Mouse (Mus musculus): ENCODE data around the gene Dpagt1.

The Dpagt1 gene

DNA sequence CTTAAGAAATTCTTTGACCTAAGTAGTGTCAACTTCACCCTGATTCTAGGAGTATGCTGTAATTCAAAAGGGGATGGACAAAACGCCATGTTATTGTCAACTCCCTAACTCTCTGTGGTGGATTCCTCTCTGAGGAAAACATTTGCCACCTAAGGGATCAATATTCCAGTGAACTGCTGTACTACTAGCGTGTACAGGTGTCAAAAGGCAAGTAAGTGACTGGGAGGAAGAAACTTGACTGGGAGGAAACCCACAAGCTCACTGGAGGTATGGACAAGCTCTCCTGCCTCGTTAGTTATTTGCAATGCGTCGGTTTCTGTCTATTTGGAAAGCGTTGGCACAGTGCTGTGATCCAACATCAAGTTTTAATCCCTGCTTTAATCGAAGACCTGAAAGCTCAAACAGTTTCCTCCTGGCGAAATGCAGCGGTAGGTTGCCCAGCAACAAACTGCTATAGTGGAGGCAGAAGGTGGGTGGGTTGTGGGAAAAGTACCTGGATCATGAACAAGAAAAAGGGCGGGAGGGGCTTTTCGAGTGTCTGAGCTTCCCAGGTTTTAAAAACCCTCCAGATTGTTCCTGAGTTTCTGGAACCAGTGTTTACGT lies at the start of gene Dpagt1:
Dpagt1 (plus strand) TSS at position 252 of the 603 bp plus-strand sequence.
- in situ Hi-C loops (cut with MboI, MseI), result no loop called here

DNA sequence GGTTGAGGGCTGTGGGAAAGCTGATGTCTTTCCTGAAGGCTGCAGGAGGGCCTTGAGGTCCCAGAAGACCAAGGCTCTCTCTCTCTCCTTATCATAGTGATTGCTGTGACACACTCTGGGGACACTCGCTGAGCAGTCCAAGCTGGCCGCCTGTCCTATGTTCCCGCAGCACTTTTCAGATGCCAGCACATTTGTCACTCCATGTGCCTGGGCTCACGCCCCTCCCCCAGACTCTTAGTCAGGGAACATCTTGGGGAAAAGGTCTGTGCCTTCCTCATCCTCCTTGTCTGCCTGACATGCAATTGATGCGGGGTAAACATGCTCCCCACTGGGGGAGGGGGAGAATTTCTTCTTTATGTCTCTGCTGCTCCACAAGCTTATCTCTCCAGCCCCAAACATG lies 42.6 kb upstream of the Dpagt1 start:
- in situ Hi-C loops (cut with MboI, MseI), result no loop called here

DNA sequence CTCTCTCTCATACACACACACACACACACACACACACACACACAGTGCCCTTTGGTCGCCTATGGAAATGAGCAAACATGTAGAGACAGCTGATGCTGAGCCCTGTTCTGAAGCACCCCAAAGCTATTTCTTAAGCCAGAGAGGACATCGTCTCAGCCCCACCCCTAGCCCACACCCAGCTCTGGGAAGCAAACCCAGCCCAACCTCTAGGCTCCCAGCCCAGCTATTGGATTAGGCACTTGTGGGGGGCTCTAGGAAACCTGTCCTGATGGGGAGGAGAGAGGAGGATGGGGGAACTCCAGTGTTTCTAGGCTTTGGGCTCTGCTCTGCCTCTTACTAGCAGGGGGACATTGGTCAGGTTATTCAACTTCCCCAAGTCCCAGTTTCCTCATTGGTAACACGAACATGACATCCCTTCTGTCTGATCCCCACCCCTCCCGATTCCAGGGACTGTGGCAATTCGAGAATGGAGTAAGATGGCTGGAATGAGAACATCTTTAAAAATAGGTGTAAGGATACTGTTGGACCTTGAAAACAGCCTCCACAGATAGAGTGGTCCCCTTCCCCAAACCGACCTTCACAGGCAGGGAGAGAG lies 39.5 kb upstream of the Dpagt1 start:
- in situ Hi-C loops (cut with MboI, MseI), result no loop called here

DNA sequence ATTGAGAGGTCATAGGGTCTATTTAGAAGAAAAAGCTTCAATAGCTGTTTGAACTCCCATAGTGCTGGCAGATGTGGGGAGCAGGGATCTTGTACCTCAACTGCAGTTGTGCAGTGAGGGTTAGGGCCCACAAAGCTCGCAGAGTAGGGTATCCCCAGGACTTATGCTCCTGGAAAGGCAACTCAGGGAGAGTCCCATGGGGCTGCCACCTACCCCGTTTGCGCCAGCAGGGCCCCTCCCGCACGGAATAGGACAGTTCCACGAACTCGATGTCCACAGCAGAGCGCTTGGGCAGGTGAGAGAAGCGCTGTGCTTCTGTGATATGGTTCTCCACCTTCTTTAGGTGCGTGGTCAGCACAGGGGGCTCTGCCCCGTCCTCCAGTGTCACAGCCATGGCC lies 38.8 kb upstream of the Dpagt1 start:
- in situ Hi-C loops (cut with MboI, MseI), result no loop called here

DNA sequence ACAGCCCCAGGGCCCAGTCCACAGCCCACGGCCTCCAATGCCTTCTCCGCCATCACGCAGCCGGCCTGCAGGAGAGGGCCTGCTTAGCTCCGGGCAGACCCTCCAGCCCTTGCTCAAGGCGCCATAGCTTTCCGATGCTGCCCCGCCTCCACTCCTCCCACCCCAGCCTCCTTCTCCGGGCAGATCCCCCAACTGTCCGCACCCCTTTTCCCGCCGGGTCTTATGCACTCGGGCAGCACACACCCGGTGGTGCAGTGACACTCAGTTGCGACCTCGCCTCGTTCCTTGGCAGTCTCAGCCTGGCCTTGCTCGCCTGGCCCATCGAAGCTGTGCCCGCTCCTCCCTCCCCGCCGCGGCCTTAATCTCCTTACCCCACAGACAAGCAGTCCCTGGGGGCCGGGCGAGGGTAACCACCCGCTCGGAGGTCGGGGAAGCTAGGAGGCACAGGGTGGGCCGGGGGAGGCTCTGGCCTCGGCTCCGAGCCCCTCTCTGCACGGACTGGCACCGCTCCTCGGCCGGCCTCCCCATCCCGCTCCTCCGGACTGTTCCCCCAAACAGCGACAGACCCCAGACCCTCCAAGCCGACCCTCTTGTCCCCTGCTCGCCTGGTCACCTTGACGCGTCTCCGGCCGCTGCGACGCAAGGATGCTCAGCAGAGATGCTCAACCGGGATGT lies 38.3 kb upstream of the Dpagt1 start:
- in situ Hi-C loops (cut with MboI, MseI), result no loop called here

DNA sequence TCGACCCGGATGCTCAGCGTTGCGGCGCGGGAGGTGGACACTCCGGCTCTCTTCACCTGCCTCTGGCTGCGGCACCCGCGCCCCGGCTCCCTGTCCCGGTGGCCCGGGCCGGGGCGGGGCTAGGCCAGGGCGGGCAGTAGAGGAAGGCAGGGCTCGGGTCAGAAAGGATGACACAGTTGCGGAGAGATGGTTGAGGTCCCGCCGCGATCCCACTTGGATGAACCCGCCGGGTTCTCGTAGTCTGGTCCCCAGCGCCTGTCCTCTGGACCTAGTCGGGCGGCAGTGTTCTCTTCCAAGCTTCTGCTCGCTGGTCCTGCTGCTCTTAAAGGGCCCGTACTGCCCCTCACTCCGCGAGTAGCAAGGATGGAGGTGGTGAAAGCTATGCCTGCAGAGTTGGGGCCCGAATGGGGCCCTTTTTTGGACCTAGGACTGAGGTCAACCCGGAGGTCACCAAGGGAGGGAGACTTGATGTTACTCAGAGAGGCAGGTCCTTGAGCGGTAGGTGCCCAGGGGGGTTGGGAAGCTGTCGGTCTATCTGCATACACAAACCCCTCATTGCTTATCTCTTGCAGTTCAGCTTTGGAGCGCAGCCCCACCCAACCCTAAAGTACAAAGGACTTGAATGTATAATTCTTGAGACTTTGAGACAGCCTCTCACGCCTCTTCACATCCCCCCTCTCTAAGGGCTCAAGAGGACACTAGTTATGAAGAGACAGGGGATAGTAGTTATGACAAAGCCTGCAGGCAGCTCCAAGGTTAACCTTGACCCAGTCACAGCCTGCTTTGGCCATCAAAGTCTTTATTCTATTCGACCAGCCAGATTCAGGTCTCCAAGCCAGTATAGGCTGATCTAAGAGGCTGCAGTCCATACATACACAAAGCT lies 37.5 kb upstream of the Dpagt1 start, which contains the start of gene Abcg4:
Abcg4 (minus strand) TSS at position 540 of the 883 bp plus-strand sequence.
- in situ Hi-C loops (cut with MboI, MseI), result no loop called here

DNA sequence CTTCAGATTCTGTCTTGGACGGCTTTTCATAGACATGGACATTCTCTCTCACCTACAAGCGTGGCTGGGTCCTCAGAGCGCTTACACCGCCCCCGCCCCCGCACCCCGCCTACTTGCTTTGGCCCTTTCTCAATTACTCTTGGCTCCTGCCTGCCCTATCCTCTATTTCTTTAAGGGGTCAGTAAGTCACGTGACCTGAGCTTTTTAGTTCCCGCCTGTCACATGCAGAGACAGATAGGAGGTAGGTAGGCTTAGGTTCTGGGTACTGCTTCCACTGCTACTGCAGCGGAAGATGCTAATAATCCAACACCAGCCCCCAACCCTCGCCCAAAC lies 36.9 kb upstream of the Dpagt1 start:
- in situ Hi-C loops (cut with MboI, MseI), result no loop called here

DNA sequence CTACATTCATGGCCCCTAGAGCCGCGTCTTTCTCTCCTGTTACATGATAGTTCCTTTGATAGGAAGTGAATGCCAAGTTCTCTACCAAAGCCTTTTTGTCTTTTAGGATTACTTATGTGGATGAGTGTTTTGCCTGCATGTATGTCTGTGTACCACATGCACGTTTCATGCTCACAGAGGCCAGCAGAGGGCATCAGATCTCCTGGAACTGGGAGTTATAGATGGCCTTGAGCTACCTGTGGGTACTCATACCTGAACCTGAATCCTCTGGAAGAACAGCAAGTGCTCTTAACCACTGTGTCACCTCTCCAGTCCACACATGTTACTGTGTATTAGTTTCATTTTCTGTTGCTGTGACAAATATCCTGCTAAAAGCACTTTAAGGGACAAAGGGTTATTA lies 33.3 kb upstream of the Dpagt1 start:
- in situ Hi-C loops (cut with MboI, MseI), result no loop called here

DNA sequence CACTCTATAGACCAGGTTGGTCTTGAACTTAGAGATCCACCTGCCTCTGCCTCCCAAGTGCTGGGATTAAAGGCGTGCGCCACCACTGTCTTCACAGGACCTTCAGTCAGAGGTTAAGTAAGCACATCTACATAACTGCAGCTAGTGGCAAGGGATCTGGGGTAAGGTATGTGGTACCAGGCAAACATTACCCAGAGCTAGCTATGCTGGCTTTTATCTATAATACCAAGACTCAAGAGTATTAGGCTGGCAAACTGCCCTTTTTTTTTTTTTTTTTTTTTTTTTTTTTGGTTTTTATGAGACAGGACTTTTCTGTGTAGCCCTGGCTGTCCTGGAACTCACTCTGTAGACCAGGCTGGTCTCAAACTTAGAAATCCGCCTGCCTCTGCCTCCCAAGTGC lies 25.8 kb upstream of the Dpagt1 start:
- in situ Hi-C loops (cut with MboI, MseI), result loop anchor here in 1 of 2 experiments (10.0 kb wide), 1 partner anchor 1865 kb away; no protein-coding TSS in a partner anchor

DNA sequence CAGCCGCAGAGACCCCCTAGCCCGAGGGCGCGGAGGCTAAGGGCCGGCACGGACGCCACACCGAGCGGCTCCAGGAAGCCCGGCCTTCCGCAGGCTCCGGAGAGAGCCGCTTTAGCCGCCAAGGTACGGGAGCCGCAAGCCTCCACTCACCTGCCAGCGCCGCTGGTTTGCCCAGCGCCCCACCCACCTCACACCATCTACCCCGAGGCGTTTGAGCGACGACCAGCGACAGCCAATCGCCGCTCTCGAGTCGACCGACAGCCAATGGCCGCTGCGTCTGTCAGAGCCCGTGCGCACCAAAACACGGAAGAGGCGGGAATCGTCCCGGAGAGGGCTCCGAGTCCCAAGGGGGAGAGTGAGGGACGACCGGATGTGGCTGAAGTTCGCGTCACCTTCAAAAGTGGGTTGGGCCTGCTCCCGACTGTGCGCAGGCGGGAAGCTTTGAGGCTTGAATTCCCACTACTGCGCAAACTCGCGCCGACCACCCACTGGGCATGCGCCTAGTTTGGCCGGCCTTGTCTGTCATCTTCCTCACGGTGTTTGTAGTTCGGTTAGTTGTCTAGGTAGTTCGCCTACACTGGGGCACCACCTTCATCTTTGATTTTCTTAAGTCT lies 20.2 kb upstream of the Dpagt1 start, which contains the start of gene Hinfp:
Hinfp (minus strand) TSS at position 206 of the 614 bp plus-strand sequence.
- in situ Hi-C loops (cut with MboI, MseI), result loop anchor here in 1 of 2 experiments (10.0 kb wide), 1 partner anchor 1871 kb away; no protein-coding TSS in a partner anchor

DNA sequence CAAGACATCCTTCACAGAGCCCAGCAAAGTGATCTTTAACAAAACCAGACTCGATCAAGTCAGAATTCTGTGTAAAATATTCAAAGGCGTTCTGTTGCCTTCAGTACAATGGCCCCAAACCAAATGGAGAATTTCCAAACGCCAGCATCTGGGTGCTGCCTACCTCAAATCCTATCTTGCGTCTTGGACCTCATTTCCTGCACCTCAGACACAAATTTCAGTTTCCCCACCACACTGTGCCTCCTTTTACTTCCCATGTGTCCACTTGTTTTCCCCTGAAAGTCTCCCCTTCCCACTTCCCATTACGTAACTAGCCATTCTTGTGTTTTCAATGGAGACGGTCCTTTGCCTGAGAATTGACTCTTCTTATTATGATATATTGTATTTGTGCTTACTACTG lies 19.3 kb upstream of the Dpagt1 start:
- in situ Hi-C loops (cut with MboI, MseI), result loop anchor here in 1 of 2 experiments (10.0 kb wide), 1 partner anchor 1872 kb away; no protein-coding TSS in a partner anchor

DNA sequence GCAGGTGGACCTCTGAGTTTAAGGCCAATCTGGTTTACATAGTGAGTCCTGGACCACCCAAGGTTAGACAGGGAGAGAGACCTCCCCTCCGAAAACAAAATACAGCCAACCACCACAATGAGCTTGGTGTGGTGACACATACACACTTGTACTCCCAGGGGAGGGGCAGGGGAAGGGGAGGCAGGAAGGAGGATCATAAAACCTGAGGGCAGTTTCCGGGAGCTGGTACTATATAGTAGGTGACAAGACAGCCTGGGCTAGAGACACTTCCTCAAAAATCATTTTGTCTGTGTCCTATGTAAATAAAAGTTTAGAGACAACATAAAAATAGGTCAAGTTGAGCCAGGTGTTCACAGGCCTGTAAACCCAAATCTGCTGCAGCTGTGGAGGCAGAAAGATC lies 18.6 kb upstream of the Dpagt1 start:
- in situ Hi-C loops (cut with MboI, MseI), result loop anchor here in 1 of 2 experiments (10.0 kb wide), 1 partner anchor 1872 kb away; no protein-coding TSS in a partner anchor

DNA sequence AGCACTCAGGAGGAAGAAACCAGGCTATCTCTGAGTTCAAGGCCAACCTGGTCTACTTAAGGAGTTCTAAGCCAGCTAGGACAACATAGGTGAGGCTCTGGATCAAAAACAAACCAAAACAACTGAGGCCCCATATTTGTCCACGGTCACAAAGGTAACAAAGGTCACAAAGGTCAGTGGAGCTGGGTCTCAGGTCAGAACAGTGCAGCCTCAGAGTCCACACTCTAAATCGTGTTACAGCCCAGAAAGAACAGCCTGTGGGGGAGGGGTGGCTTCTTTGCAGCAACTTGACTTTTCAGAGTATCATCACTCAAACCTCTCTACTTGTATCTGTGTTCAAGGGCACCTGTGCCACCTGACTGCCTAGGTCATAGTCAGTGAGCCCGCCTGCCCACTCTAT lies 16.1 kb upstream of the Dpagt1 start:
- in situ Hi-C loops (cut with MboI, MseI), result loop anchor here in 1 of 2 experiments (10.0 kb wide), 1 partner anchor 1875 kb away; no protein-coding TSS in a partner anchor

DNA sequence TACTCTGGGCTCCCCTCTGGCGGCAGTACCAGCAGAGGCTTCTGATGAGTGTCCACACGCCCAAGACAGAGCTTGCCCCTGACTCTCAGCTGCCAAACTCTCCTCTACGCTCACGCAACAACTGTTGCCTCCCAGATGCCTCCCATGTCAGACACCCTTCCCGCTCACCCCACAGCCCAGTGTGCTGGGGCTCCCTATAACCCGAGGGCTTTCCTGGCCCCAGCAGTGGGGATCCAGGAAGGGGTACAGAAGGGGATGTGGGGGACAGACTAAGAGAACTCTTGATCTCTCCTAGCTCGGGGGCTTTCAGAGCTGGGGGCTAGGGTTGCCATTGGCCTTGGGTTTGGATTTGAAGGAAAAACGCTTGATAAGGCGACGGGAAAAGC lies 15.1 kb upstream of the Dpagt1 start:
- in situ Hi-C loops (cut with MboI, MseI), result no loop called here

DNA sequence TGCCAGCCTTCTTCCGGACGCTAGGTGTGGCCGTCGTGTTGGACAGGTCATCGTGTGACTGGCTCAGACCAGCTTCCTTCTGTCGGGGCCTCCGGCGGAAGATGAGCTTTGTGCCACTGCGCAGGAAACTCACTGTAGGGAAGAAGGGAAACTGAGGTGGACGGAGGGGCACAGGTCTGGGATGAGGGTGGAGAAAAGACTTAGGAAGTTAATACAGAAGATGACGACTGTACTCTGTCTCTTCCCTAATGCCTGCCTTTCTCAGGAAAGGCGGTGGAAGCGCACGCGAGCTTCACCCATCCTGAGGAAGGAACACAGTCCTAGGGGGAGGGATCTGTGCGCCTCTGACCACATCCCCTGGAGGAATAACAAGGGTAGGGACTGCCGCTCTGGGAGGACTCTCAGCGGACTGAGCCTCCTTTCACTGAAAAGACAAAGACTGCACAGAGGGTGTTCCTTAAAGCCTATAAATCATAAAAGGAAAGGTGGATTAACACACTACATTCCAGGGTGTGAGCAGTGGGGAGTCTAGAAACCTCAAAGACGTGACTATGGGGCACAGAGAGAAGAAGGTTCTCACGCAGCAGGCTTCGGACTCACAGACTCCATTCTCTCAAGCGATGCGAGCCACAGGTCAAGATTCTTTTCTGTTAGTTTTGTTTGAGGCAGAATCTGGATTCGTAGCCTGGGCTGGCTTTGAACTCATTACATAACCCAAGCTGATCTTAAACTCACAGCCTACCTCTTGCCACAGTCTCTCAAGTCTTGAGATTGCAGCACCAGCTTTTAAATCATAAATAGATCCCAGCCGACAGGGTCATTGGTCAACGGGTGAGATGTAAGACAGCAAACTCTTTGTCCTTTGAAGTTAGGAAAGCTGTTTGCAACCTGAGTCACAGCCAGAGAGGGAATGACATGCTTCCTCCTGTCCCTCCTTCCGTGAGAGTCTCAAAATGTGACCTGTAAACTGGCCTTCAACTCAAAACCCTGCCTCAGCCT lies 14.4 kb upstream of the Dpagt1 start:
- in situ Hi-C loops (cut with MboI, MseI), result no loop called here

DNA sequence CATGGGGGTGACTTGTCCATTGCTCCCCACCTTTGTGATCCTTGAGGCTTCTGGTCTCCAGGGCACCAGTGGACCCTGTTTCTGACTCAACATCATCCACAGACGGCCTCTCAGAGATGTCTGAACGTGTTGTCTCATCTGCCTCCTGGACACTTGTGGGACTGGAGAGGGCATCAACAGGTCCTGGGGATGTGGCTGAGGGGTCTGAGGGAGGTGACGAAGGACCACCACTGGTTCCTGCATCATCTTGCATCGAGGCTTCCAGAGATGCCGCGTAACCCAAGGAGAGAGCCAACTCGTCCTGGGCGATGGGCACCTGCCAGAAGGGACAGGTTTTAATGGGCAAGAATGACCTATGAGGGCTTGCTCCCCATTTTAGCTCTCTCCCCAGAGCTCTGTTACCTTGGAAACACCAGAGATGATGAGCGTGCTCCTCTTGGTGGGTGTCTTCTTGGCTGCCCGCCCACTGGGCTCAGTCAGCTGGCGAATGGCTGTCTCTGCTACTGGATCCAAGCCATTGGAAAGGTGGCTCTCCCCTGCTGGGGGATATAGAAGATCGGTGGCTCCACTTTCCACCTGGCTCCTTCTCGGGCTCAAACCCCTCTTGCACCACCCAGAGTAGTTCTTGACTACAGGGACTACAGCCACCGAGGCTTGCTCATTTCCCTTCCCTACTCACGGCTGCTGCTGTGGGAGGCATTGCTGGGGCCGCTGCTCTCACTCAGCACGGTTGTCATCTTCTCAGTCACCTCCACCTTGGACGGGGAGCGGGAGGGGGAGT lies 12.2 kb upstream of the Dpagt1 start:
- in situ Hi-C loops (cut with MboI, MseI), result no loop called here

DNA sequence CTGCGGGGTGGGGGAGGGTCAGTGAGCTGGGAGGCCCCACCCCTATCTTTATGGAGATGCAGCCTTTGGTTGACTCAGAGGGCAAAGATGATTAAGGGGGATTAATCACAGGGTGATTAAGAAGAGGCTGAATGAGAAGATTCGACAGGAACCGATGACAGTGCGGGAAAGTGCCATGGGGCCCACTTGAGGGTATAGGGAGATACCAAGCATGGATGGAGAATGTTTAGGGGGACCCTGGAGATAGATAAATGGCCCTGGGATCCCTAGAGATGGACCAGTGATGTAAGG lies 11.6 kb upstream of the Dpagt1 start:
- in situ Hi-C loops (cut with MboI, MseI), result no loop called here

DNA sequence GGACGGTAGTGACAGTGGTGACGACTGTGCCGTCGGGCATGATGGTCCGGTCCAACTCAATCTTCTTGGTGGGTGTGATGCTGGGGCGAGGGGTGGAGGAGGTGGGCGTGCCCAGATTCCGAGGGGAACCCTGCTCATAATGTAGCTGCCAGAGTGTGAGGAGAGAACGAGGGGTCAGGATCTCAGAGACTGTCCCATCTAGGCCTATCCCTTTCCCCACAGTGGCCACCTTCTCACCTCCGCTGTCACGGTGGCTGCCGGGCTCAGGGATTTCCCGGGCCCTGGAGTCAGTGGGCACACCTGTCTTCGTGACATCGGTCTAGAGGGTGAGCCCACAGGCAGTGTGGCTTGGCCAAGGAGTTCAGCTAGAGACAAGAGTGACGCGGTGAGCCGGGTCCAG lies 10.9 kb upstream of the Dpagt1 start:
- in situ Hi-C loops (cut with MboI, MseI), result no loop called here

DNA sequence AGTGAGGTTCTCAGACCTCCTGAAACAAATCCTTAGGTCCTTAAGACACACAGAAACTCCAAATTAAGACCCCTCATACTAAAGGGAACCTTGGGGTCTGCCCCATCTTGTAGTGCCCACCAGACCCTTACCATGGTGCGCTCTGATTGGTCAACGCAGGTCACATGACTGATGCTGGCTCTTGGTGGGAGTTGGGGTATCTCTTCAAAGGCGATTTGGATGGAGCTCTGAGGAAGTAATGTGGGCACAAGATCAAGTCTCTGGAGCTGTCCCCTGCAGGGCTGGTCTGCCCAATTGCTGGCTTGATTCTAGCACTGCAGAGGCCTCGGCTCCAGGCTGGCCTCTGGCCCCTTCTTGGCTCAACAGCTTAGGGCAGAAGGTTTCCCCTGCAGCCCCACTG lies 8.4 kb upstream of the Dpagt1 start:
- in situ Hi-C loops (cut with MboI, MseI), result no loop called here
